Mouse (Mus musculus) lung, postnatal 4 days (tissue): ENCODE results near the gene Atp6v1f.

Source experiments
- DNase-seq, 2 experiments: peaks; one replicate each; pipeline ENCODE4 v3.0.0; 2021

Gene Atp6v1f

GRCm38 (mm10) chr6:29463388-29463787, 4.1 kb upstream of the Atp6v1f start:
- no peak for DNase-seq

GRCm38 (mm10) chr6:29468851-29469250, 1.3 kb downstream of the Atp6v1f start:
- DNase-seq: no peak

GRCm38 (mm10) chr6:29471137-29471536, 3.6 kb downstream of the Atp6v1f start, which contains the start of gene Atp6v1fnb:
Atp6v1fnb (plus strand) TSS chr6:29471437.
- no peak for DNase-seq

GRCm38 (mm10) chr6:29473941-29474691, 6.6 kb downstream of the Atp6v1f start:
- DNase-seq: peak; percentile 82 to 87

GRCm38 (mm10) chr6:29474736-29475135, 7.2 kb downstream of the Atp6v1f start:
- no peak for DNase-seq

GRCm38 (mm10) chr6:29482691-29483090, 15.2 kb downstream of the Atp6v1f start:
- no peak for DNase-seq

GRCm38 (mm10) chr6:29484716-29485559, 17.4 kb downstream of the Atp6v1f start:
- peak; percentile 58 to 81 for DNase-seq

GRCm38 (mm10) chr6:29485951-29486350, 18.4 kb downstream of the Atp6v1f start:
- no peak for DNase-seq

- DNase-seq: peak in 1 of 2 experiments; percentile 47
Observed at GRCm38 (mm10) chr6:29494101-29494500, 26.6 kb downstream of the Atp6v1f start.

GRCm38 (mm10) chr6:29496270-29496669, 28.8 kb downstream of the Atp6v1f start:
- no peak for DNase-seq

GRCm38 (mm10) chr6:29497791-29498190, 30.3 kb downstream of the Atp6v1f start:
- DNase-seq: no peak

GRCm38 (mm10) chr6:29500177-29500576, 32.7 kb downstream of the Atp6v1f start:
- DNase-seq: no peak

- DNase-seq: no peak
Observed at GRCm38 (mm10) chr6:29500810-29501209, 33.3 kb downstream of the Atp6v1f start.

- no peak for DNase-seq
Observed at GRCm38 (mm10) chr6:29501599-29501998, 34.1 kb downstream of the Atp6v1f start.

- no peak for DNase-seq
Observed at GRCm38 (mm10) chr6:29505493-29505892, 38.0 kb downstream of the Atp6v1f start.

- no peak for DNase-seq
Observed at GRCm38 (mm10) chr6:29506834-29507233, 39.3 kb downstream of the Atp6v1f start.

- peak; percentile 22 to 46 for DNase-seq
Observed at GRCm38 (mm10) chr6:29507447-29508309, 40.2 kb downstream of the Atp6v1f start, which contains the start of gene Kcp. Kcp (minus strand) TSS chr6:29507952.

- no peak for DNase-seq
Observed at GRCm38 (mm10) chr6:29509086-29509485, 41.6 kb downstream of the Atp6v1f start.

- peak; percentile 47 to 69 for DNase-seq
Observed at GRCm38 (mm10) chr6:29513284-29513683, 45.8 kb downstream of the Atp6v1f start.

- peak; percentile 80 to 85 for DNase-seq
Observed at GRCm38 (mm10) chr6:29517139-29517538, 49.6 kb downstream of the Atp6v1f start.
